Mouse (Mus musculus): ENCODE results near the gene Igf2bp1. TPM values are rescaled to one million over a fixed set of nuclear protein-coding genes. Genes with fewer than 3 reads are reported as not detected.

The Igf2bp1 gene
- polyA plus RNA-seq (2012; rRNA removed): 51.9 and 53.4 TPM in 2 replicates

DNA sequence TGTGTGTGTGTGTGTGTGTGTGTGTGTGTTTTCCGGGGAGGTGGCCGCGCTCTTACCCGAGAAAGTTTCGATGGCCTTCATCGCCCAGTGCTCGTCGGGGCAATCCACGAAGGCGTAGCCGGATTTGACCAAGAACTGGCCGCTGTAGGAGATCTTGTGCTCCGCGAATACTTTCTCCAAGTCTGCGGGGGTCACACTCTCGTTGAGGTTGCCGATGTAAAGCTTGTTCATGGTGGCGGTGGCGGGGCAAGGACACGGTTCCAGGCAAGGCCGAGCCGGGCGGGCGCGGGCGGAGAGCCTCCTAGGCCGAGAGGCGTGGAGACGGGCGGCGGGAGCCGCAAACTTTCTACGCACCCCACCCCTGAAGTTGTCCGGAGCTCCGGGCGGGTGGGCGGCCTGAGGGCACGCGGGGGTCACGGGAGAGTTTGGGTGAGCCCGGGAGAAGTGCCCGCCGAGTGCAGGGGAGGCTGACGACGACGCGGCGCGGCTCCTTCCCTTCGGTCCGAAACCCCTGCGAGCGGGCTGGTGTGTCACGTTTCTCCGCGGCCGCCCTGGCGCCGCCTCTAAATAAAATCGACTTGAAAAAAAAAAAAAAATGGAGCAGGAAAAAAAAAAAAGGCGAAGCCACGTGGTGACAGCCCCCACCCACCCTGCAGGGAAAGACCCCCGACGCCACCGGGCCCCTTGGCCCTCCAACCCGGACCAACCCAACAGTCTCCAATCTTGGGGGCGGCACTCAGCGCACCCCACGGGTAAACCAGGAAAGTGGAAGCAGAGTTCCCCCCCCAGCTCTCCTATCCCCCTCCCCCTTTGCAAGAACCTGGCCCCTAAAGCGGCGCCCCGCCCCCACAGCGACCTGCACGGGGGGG is at the start of gene Igf2bp1:
Igf2bp1 (minus strand) TSS at position 538 of the 869 bp plus-strand sequence.

DNA sequence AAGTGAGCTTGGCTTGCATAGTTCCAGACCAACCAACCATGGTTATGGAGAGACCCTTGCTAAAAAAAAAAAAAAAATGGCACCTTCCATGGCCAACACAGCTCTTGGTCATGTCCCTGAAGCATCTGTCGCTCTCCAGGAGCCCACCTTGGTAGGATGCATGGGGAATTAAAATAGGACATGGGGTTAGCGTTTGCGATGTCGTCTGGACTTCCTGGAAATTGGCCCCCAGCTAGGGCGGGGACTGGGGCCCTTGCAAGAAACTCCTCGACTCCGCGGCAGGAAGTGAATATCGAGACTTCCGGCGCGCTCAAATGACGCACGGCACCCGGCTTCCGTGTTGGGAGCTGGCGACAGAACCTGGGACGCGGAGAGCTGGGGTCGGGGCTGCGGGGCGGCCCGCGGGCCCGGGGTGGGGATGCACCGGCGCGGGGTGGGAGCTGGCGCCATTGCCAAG is 28.9 kb upstream of the Igf2bp1 start, which contains the start of gene Snf8:
Snf8 (plus strand) TSS at position 290 of the 457 bp plus-strand sequence.

DNA sequence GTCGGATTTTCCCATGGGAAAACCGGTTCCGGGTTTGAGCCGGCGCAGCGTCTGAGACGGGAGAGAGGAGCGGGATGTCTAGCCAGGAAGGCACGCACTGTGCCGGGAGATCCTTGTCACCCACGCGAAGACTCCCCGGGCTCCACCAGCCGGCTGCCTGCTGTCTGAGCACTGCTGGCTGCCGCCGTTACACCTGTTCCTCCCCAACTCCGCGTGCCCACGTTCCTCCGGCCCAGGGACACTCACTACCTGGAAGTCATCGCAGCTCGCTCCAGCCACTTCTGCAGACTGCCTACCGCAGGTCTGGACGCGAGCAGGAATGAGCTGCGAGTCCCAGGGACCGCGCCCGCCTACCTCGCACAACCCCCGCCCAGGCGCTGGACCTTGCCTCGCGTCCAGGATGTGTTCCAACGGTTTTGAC is 91.2 kb downstream of the Igf2bp1 start, which contains the start of gene B4galnt2:
B4galnt2 (minus strand) TSS at position 321 of the 421 bp plus-strand sequence.

Other genes with a start within 250 kb of the Igf2bp1 start
- 0.46 and 1.6 TPM in 2 replicates for gene Phospho1, start 181.4 kb downstream of the Igf2bp1 start, polyA plus RNA-seq (2012; rRNA removed)
- gene Gngt2, start 168.7 kb downstream of the Igf2bp1 start, polyA plus RNA-seq (2012; rRNA removed): 7.3 and 8.3 TPM in 2 replicates
- gene Abi3, start 163.5 kb downstream of the Igf2bp1 start, polyA plus RNA-seq (2012; rRNA removed): 3.1 and 4.8 TPM in 2 replicates
- gene B4galnt2, start 91.0 kb downstream of the Igf2bp1 start, polyA plus RNA-seq (2012; rRNA removed): 0.11 TPM in 1 of 2 replicates, not detected in the other
- gene Gip, start 18.6 kb upstream of the Igf2bp1 start, polyA plus RNA-seq (2012; rRNA removed): 0.18 TPM in 1 of 2 replicates, not detected in the other
- gene Snf8, start 28.9 kb upstream of the Igf2bp1 start, polyA plus RNA-seq (2012; rRNA removed): 49.4 and 59.9 TPM in 2 replicates
- gene Ube2z, start 59.4 kb upstream of the Igf2bp1 start, polyA plus RNA-seq (2012; rRNA removed): 37.6 and 45.1 TPM in 2 replicates
- 217 and 260 TPM in 2 replicates for gene Atp5g1, start 69.7 kb upstream of the Igf2bp1 start, polyA plus RNA-seq (2012; rRNA removed)
- gene Calcoco2, start 106.0 kb upstream of the Igf2bp1 start, polyA plus RNA-seq (2012; rRNA removed): not detected in 2 replicates
- gene Ttll6, start 127.8 kb upstream of the Igf2bp1 start, polyA plus RNA-seq (2012; rRNA removed): 0.06 and 0.08 TPM in 2 replicates
- gene Hoxb13, start 188.4 kb upstream of the Igf2bp1 start, polyA plus RNA-seq (2012; rRNA removed): 0.09 TPM in 1 of 2 replicates, not detected in the other

Measured in central nervous system, embryonic 11.5 days (tissue).